Mouse (Mus musculus) ES-E14 (cell line): Measurements from ENCODE around the gene Slc35d1. TPM values are rescaled to one million over a fixed set of nuclear protein-coding genes. Genes with fewer than 3 reads are reported as not detected.

Experiments used
- DNase-seq: peaks from one replicate; pipeline ENCODE4 v3.0.0-alpha.2; 2013; ENCODE audit warnings: low read depth, low spot score
- H3K27ac ChIP-seq: 2 replicates; pipeline ENCODE4 v1.5.1; 2012; ENCODE audit warnings: low read depth, mild to moderate bottlenecking, low read length, moderate library complexity, mixed read lengths; ENCODE audit not compliant: poor library complexity, insufficient read depth, severe bottlenecking
- H3K36me3 ChIP-seq: 2 replicates; pipeline ENCODE4 v1.6.1; 2012; ENCODE audit warnings: mild to moderate bottlenecking, low read length, moderate library complexity, mixed read lengths; ENCODE audit not compliant: control insufficient read depth, poor library complexity, insufficient read depth, severe bottlenecking
- H3K4me1 ChIP-seq, 2 experiments: fragments of 150-350 bp in 1 of 2; sonication (generic) in 1 of 2; 2 replicates each; pipeline ENCODE4 v1.6.1; 2012; ENCODE audit warnings: low read length in 2 of 2, mild to moderate bottlenecking in 1 of 2, mixed read lengths in 1 of 2; ENCODE audit not compliant: control insufficient read depth in 2 of 2, insufficient read depth in 2 of 2, poor library complexity in 1 of 2
- H3K4me3 ChIP-seq, 2 experiments: fragments of 150-350 bp in 1 of 2; sonication (generic) in 1 of 2; 2 replicates each; pipeline ENCODE4 v1.5.1; 2012; ENCODE audit warnings: low read length in 2 of 2, low read depth in 1 of 2, mild to moderate bottlenecking in 1 of 2, mixed read lengths in 1 of 2; ENCODE audit not compliant: insufficient read depth in 1 of 2, poor library complexity in 1 of 2, severe bottlenecking in 1 of 2
- H3K9ac ChIP-seq: 2 replicates; pipeline ENCODE4 v1.6.1; 2012; ENCODE audit warnings: low read depth, mild to moderate bottlenecking, low read length, mixed read lengths; ENCODE audit not compliant: poor library complexity, insufficient read depth, severe bottlenecking
- H3K9me3 ChIP-seq: fragments of 150-350 bp; sonication (generic); 2 replicates; pipeline ENCODE4 v1.6.1; 2012; ENCODE audit warnings: low read depth, mild to moderate bottlenecking, low read length; ENCODE audit not compliant: control insufficient read depth, insufficient read depth
- CHD2 ChIP-seq: IDR thresholded peaks from 2 replicates; pipeline ENCODE4 v1.6.1; 2014; ENCODE audit warnings: mild to moderate bottlenecking, low read depth, low read length, inconsistent platforms
- HCFC1 ChIP-seq: IDR thresholded peaks from 2 replicates; pipeline ENCODE4 v1.6.1; 2012; ENCODE audit warnings: low read length, inconsistent platforms, borderline replicate concordance; ENCODE audit not compliant: insufficient read depth
- MAFK ChIP-seq: IDR thresholded peaks from 2 replicates; pipeline ENCODE4 v1.6.1; 2014; ENCODE audit warnings: mild to moderate bottlenecking, low read depth, low read length, inconsistent platforms; ENCODE audit not compliant: insufficient read depth
- ZC3H11A ChIP-seq: IDR thresholded peaks from 2 replicates; pipeline ENCODE4 v1.6.1; 2012; ENCODE audit warnings: low read depth, mild to moderate bottlenecking, inconsistent platforms, low read length, borderline replicate concordance
- ZNF384 ChIP-seq: IDR thresholded peaks from 2 replicates; pipeline ENCODE4 v1.6.1; 2012; ENCODE audit warnings: low read depth, low read length, inconsistent platforms
- in situ Hi-C, 2 experiments: fragments of 600-800 bp; cut with MboI; formaldehyde crosslinking; loops; one replicate each; pipeline ENCODE4 v1.15.1; 2025; ENCODE audit warnings: low sequenced_read_pairs in 2 of 2, inconsistent platforms in 1 of 2; ENCODE audit not compliant: unreplicated experiment in 2 of 2
- total RNA-seq: library from RNA; depleted of rRNA; stranded (reverse); fragments of 300-350 nt; gene quantifications from 2 replicates; pipeline ENCODE4 v1.2.3, GENCODE M21; 2012

Gene Slc35d1
- total RNA-seq, 1 experiment = 13.0 TPM

GRCm38 (mm10) chr4:103180300-103180888 lies 34.6 kb downstream of the Slc35d1 start:
- no peak for DNase-seq
- Histone ChIP-seq H3K36me3 (no peaks in the 10 kb centered on the region), H3K4me3 (no peak overlapping the region)

GRCm38 (mm10) chr4:103179581-103179980 lies 35.4 kb downstream of the Slc35d1 start:
- in situ Hi-C loops = no loop called here
- TF ChIP-seq CHD2 = no peak
- TF ChIP-seq ZNF384 = no peak
- no peak for TF ChIP-seq ZC3H11A
- TF ChIP-seq MAFK = no peak
- TF ChIP-seq HCFC1 = no peak
- no peak for DNase-seq
- Histone ChIP-seq H3K9ac (no peak overlapping the region), H3K27ac (no peak overlapping the region), H3K36me3 (no peaks in the 10 kb centered on the region), H3K4me1 (peaks cover 0 to 2% of the 10 kb centered on the region in 2 experiments; a peak in 1 of 4 replicates), H3K4me3 (no peak overlapping the region), H3K9me3 (no peaks in the 10 kb centered on the region)

More at GRCm38 (mm10) chr4:103180300-103180888, 34.6 kb downstream of the Slc35d1 start:
- Histone ChIP-seq H3K9ac (no peak overlapping the region), H3K27ac (no peak overlapping the region), H3K9me3 (no peaks in the 10 kb centered on the region), H3K4me1 (peaks cover 0 to 2% of the 10 kb centered on the region in 2 experiments; a peak in 1 of 4 replicates)
- TF ChIP-seq CHD2 = no peak
- TF ChIP-seq HCFC1 = no peak
- TF ChIP-seq MAFK = no peak
- TF ChIP-seq ZC3H11A = no peak
- TF ChIP-seq ZNF384 = no peak
- in situ Hi-C loops = no loop called here

DNA sequence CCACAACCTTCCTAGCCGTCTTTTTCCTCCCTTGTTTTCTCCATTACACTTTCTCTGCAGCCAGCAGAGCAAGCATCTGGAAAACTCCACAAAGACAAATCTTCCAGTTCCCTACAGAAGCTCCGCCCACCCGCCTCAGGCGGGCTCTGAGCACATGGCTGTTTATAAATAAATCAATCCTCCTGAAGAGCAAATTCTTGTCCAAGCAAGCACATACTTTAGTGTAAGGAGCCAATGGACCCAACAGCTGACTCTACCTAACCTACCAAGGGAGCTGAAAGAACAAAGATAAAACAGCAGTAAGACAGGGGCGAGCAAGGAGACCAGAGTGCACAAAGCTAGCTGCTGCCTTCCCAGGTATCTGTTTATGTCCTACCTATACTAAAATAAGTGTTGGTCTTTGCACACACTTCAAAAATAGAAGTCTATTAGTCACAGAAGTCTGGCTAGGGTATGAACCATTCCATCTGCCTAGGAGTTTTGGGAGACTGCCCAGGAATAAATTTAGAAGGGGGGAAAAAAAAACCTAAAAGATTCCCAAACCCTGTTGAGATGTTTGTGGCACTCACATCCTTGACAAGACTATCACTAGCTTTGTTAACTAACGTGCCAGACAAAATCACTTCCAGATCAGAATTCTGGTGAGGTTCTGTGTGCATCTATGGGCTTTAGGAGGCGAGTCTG lies 36.2 kb downstream of the Slc35d1 start:
- no peak for DNase-seq
- no peak overlapping the region for H3K9ac ChIP-seq
- TF ChIP-seq HCFC1 (no peak), ZNF384 (no peak), ZC3H11A (no peak), MAFK (no peak), CHD2 (no peak)

DNA sequence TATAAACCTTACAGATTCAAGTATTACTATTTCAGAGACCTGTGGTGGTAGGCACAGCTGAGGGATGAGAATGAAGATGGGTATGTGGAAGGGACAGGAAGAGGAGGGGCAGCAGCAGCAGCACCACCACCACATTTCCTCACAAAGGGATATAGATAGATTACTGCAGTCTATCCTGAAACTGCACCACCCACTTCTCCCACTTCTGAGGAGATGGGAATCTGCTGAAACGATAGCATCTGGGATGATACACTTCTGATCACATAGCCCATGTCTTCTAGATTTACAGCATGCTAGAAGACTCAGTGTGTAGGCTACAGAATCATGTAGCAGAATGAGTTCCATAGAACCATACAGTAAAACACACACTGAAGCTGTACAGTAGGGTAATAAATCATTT lies 37.3 kb downstream of the Slc35d1 start:
- in situ Hi-C loops = no loop called here
- no peak for DNase-seq
- Histone ChIP-seq H3K9ac (no peak overlapping the region), H3K27ac (no peak overlapping the region), H3K4me3 (no peak overlapping the region), H3K36me3 (no peaks in the 10 kb centered on the region), H3K9me3 (no peaks in the 10 kb centered on the region), H3K4me1 (peaks cover 0 to 2% of the 10 kb centered on the region in 2 experiments; a peak in 1 of 4 replicates)
- TF ChIP-seq MAFK (no peak), HCFC1 (no peak), ZC3H11A (no peak), CHD2 (no peak), ZNF384 (no peak)

More for the DNA sequence above, 36.2 kb downstream of the Slc35d1 start:
- in situ Hi-C loops = no loop called here
- no peak overlapping the region for H3K27ac ChIP-seq
- no peaks in the 10 kb centered on the region for H3K9me3 ChIP-seq
- no peaks in the 10 kb centered on the region for H3K36me3 ChIP-seq
- H3K4me3 ChIP-seq = no peak overlapping the region
- H3K4me1 ChIP-seq = peaks cover 0 to 2% of the 10 kb centered on the region in 2 experiments; a peak in 1 of 4 replicates
